Mouse (Mus musculus) WW6 (cell line): ENCODE results near the gene Txndc5.

Experiments used
- DNase-seq: peaks from one replicate; pipeline ENCODE4 v3.0.0-alpha.2; 2013; ENCODE audit warnings: low read depth, low spot score

Txndc5 gene

GRCm38 (mm10) chr13:38527041-38527796, 1.4 kb downstream of the Txndc5 start:
- no peak for DNase-seq

DNA sequence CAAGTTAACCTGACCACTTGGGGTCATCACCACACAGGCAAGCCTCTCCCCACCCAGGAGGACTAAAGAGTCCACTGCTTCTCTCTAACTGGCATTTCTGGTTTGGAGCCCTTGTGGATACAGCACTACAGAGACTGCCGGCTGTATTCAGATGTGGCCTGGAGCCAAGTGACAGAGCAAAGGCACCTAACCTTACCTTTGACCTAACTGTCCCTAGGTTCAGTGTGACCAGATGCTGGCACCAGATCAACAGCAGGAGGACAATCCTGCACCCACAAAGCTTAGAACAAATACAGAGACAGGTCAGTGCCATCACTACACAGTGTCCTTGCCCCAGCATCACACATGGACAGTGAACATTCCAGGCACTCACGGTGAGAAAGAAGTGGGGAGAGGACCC, 2.5 kb downstream of the Txndc5 start:
- no peak for DNase-seq

DNA sequence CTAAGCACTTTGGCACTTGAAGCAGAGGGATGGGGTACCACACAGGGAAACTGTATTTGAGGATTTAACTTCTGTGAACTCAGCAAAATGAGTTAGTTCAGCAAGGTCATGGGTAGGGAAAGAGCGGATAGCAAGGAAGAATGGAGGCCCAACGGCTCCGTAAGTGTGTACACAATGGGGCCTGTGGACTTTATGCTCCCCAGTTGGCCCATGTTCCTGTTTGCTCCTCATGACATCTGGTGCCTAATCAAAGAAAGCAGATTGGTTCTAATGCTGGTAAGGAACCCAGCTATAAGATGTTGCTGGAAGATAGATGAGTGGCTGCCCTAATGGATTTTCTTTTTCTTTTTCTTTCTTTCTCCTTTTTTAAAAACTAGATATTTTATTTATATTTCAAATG, 3.4 kb downstream of the Txndc5 start:
- DNase-seq, result no peak

DNA sequence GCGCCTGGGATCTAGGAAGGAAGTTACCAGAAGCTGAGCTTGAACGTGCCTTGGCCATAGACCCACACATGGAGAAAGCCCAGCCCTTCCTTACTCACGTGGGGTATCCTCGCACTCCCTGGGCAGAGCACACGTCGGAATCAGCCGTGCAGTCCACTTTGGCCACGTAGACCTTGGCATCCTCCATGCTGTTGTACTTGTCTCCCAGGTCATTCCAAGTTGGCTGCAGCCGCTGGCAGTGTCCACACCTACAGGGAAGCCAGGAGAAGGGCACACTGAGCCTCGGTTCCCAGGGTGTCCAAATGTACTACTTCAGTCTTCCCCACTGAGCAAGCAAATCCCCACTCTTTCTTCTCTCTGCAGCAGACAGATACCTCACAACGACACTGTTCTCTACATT, 5.4 kb downstream of the Txndc5 start:
- no peak for DNase-seq

- DNase-seq, result no peak
Observed at GRCm38 (mm10) chr13:38522056-38522654, 6.5 kb downstream of the Txndc5 start.

- DNase-seq, result no peak
Observed at GRCm38 (mm10) chr13:38520299-38520698, 8.3 kb downstream of the Txndc5 start.

DNA sequence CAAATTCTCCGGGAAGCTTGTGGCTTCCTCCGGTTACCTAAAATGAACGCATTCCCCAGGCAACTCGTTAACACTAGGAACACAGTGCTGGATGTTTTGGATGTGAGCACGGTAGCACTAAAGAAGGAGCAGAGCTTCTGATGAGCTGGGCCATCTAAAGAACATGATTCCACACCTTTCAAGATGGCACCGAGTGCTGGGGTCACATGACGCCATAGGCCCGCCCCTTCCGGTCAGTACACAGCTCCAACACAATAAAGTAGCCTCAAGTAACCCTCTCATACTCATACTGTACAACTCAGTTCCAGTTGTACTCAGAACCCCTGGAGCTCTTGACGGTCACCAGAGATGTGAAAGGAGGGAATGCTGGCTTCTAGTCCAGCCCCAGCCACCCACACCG, 12.0 kb downstream of the Txndc5 start:
- no peak for DNase-seq

GRCm38 (mm10) chr13:38515845-38516244, 12.8 kb downstream of the Txndc5 start:
- no peak for DNase-seq

- no peak for DNase-seq
Observed at GRCm38 (mm10) chr13:38515431-38515830, 13.2 kb downstream of the Txndc5 start.

DNA sequence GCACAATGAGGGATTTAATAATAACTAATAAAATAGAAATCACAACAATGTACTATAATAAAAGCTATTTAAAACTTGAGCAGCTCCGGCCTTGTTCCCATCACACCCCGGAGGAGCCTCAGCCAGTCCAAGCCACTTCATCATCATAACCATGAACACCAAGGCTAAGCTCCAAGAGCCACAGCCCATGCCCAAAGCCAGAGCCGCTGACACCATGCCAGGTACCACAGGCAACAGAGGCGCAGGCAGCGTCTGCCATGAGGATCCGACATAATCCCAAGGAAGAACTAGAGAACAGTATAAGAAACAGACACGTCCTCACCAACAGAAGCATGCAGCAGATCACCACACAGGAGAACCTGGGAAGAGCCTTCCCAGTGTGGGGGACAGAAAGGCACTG, 14.7 kb downstream of the Txndc5 start:
- no peak for DNase-seq

DNA sequence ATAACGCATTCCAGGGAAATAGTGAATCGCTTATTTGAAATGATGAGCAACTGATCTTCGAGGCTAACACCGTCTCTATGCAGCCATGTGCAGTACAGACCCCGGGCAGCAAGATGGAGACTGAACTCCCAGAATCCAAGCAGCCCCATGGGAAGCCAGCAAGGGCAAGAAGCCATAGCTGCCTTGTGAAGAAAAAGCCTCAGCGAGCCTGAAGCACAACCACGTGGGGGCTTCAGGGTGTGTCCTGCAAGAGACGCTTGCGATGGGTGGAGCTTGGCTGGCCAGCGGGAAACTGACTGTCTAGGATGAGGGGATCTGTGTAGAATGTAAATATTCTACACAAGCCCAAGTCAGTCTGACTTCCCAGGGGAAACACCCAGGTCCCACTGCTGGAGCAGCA, 16.6 kb downstream of the Txndc5 start:
- DNase-seq, result no peak

GRCm38 (mm10) chr13:38509681-38510341, 18.8 kb downstream of the Txndc5 start:
- DNase-seq, result no peak

GRCm38 (mm10) chr13:38506936-38507335, 21.7 kb downstream of the Txndc5 start:
- DNase-seq, result no peak

GRCm38 (mm10) chr13:38506320-38506719, 22.3 kb downstream of the Txndc5 start:
- DNase-seq, result no peak

DNA sequence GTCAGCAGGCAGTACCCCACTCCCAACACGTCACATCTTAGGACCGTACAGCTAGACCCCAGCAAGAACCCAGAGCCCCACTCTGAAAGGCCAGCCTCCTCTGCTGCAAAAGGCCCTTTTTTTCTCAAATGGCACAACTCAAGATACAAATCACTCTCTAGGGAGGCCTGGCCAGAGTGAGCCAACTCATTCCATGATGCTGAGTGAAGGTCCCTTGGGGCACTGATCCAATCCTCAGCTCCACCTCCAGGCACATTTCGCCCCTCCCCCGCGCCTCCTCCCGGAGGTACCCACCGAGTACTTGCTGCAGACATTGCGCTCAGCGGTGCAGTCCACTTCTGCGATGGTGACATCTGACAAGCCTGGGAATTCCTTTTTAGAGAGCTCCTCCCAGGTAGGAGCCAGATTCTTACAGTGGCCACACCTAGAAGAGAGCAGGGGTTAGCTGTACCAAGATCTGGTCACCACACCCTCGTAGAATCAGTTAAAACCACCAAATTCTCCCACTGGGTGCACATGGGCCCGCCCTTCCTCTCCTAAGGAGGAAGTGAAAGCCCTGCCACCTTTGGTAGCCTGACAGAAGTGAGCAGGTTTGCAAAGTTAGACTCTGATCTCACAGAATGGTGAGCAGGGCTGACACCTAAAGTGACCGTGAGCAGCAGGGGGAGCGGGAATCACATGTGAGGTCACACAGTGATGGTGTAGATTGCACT, 25.3 kb downstream of the Txndc5 start:
- no peak for DNase-seq

DNA sequence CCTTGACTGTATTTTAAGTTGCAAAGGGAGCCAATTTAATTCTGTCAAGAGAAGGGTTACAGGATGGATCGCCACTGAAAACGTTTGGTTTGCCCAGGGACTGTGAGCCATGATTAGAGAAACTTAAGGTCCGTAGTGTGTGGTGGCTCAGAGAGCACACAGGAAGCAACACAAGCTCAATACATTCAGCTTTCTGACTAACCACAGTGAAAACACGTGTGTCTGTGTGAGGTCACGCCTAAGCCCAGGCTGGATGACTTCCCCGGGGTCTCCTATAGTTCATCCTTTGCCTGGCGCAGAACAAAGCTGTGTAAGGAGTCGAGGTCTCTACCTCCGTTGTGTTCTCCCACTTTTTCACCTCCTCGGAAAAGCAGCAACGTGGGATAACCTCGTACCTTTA, 27.3 kb downstream of the Txndc5 start:
- no peak for DNase-seq

GRCm38 (mm10) chr13:38496715-38497114, 31.9 kb downstream of the Txndc5 start:
- DNase-seq, result no peak

DNA sequence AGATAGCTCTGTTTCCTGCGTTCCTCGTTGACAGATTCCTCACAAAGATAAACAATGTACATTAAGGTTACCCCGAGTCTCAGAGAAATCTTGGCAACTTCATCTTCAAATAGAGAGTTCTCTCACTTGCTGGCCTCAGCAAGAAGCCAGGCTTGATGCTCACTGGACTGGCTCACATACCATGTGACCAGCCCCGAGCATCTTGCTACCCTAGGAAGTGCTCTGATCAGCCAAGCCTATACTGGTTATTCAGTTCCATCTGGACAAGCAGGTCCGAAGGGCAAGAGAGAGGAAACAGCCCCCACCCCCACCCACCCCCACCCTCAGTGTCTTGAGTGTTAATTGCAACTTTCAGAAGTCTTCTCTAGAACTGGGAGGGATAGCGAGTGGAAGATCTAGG, 41.9 kb downstream of the Txndc5 start:
- DNase-seq, result no peak

- DNase-seq, result no peak
Observed at GRCm38 (mm10) chr13:38484701-38485100, 43.9 kb downstream of the Txndc5 start.

- no peak for DNase-seq
Observed at GRCm38 (mm10) chr13:38481021-38481420, 47.6 kb downstream of the Txndc5 start.

- no peak for DNase-seq
Observed at GRCm38 (mm10) chr13:38476936-38477335, 51.7 kb downstream of the Txndc5 start.

DNA sequence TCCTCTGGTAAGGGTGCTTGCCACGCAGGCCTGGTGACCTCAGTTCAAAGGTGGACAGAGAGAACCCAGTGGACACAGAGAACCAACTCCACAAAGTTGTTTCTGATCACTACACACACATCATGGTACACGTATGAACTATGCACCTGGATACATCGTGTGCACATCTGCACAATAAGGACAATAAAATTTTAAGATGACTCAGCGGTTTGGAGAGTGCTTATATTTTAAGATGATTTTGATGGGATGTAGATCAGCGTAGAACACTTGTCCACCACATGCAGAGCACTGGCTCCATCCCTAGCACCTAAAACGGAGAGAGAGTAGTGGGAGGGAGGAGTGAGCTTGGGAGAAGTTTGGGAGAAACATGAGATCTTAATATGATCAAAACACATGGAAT, 55.1 kb downstream of the Txndc5 start:
- no peak for DNase-seq
